Mouse (Mus musculus): ENCODE measurements around the gene Hoxb7. TPM values are rescaled to one million over a fixed set of nuclear protein-coding genes. Genes with fewer than 3 reads are reported as not detected.

Gene Hoxb7
- polyA plus RNA-seq, 1 experiment from 2014 or later: 11.7 TPM

DNA sequence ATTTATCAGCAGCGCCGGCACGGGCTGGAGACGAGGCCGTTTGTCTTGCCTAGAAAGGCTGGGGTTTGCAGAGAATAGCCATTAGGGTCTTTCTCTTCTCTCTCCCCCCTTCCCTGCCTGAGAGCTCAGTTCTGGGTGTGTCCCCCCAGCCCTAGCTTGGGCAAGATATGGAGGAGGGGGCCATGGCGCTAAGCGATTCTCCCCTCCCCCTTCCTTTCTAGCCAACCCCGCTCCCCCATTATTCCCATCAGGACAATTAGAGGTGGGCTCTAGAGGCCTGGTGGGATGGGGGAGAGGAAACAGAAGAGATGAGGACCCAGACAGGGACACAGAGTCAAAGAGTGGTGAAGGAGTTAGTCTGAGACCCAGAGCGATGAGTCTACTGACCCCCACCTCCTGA, 988 bp downstream of the Hoxb7 start:
- Histone ChIP-seq H3K4me2 (ENCODE audit: low read length) (peak overlapping the region; percentile 86), H3K4me3 (ENCODE audit: low read depth, low read length) (peak overlapping the region; percentile 49), H3K27ac (ENCODE audit: low read depth) (peak overlapping the region; percentile 93), H3K27me3 (replicated peaks; ENCODE audit: control insufficient read depth, insufficient read depth, low read length) (peaks cover 54% of the 10 kb centered on the region), H3K9me3 (ENCODE audit: control insufficient read depth, low read length) (no peaks in the 10 kb centered on the region), H3K4me1 (replicated peaks; ENCODE audit: control insufficient read depth, insufficient read depth, low read length) (peaks cover 15% of the 10 kb centered on the region), H3K9ac (ENCODE audit: low read length) (peak overlapping the region; percentile 82), H3K36me3 (ENCODE audit: control insufficient read depth, insufficient read depth, low read length) (no peaks in the 10 kb centered on the region)
- ATAC-seq (replicated peaks; ENCODE audit: low FRiP score, low TSS enrichment, low read depth): no peak
- WGBS: 6% methylated on average over 9 of the region's 9 CpGs
- no peak for DNase-seq (ENCODE audit: low spot score)

DNA sequence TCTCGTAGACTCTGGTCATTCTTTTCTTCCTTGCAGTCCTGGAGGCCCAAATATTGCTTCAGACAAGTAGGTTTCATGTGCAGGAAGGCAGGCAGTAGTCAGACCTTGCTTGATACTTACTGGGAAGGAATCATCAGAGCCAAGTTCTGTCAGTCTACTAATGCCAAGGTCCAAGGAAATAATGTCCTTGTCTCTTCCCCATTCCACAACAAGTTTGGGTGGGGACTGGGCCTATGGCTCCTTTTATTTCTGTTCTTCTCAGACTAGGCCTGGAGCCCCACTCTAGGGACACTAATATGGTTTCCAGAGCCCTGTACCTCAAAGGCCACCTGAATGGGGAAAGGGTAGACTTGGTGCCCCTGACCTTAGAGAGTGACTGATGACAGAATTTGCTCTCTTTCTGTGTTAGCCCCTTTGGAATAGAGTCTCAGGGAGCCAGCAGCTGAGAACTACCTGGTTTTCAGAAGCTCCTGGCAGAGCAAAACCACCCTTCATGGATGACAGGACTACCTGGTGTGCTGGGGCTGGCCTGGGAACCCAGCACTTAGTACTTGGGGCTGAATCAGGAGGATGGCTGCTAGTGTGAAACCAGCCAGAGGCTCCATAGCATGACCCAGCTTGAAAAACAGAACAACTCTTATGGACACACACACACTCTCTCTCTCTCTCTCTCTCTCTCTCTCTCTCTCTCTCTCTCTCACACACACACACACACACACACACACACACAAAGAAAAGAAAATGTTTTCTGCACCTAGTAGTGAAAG, 2.2 kb downstream of the Hoxb7 start:
- no peak for ATAC-seq (replicated peaks; ENCODE audit: low FRiP score, low TSS enrichment, low read depth)
- no peak overlapping the region for H3K27ac ChIP-seq (ENCODE audit: low read depth)
- H3K4me2 ChIP-seq (ENCODE audit: low read length): no peak overlapping the region
- peaks cover 15% of the 10 kb centered on the region for H3K4me1 ChIP-seq (replicated peaks; ENCODE audit: control insufficient read depth, insufficient read depth, low read length)
- H3K27me3 ChIP-seq (replicated peaks; ENCODE audit: control insufficient read depth, insufficient read depth, low read length): peaks cover 64% of the 10 kb centered on the region
- no peak overlapping the region for H3K4me3 ChIP-seq (ENCODE audit: low read depth, low read length)
- WGBS: 50% methylated on average over 1 of the region's 1 CpGs
- no peaks in the 10 kb centered on the region for H3K36me3 ChIP-seq (ENCODE audit: control insufficient read depth, insufficient read depth, low read length)
- H3K9ac ChIP-seq (ENCODE audit: low read length): no peak overlapping the region
- DNase-seq (ENCODE audit: low spot score): no peak
- H3K9me3 ChIP-seq (ENCODE audit: control insufficient read depth, low read length): no peaks in the 10 kb centered on the region

DNA sequence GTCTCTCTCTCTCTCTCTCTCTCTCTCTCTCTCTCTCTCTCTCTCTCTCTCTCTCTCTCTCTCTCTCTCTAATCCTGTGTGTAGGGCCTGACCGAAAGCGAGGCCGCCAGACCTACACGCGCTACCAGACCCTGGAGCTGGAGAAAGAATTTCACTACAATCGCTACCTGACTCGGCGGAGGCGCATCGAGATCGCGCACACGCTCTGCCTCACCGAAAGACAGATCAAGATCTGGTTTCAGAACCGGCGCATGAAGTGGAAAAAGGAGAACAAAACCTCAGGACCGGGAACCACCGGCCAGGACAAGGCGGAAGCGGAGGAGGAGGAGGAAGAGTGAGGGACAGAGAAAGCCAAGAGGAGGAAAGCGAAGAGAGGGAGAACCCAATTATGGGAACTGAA, 2.9 kb downstream of the Hoxb7 start:
- Histone ChIP-seq H3K4me1 (replicated peaks; ENCODE audit: control insufficient read depth, insufficient read depth, low read length) (peaks cover 15% of the 10 kb centered on the region), H3K4me3 (ENCODE audit: low read depth, low read length) (no peak overlapping the region), H3K9ac (ENCODE audit: low read length) (no peak overlapping the region), H3K4me2 (ENCODE audit: low read length) (no peak overlapping the region), H3K9me3 (ENCODE audit: control insufficient read depth, low read length) (no peaks in the 10 kb centered on the region), H3K27me3 (replicated peaks; ENCODE audit: control insufficient read depth, insufficient read depth, low read length) (peaks cover 70% of the 10 kb centered on the region), H3K27ac (ENCODE audit: low read depth) (no peak overlapping the region), H3K36me3 (ENCODE audit: control insufficient read depth, insufficient read depth, low read length) (no peaks in the 10 kb centered on the region)
- 40% methylated on average over 21 of the region's 21 CpGs for WGBS
- ATAC-seq (replicated peaks; ENCODE audit: low FRiP score, low TSS enrichment, low read depth): no peak
- DNase-seq (ENCODE audit: low spot score): no peak

DNA sequence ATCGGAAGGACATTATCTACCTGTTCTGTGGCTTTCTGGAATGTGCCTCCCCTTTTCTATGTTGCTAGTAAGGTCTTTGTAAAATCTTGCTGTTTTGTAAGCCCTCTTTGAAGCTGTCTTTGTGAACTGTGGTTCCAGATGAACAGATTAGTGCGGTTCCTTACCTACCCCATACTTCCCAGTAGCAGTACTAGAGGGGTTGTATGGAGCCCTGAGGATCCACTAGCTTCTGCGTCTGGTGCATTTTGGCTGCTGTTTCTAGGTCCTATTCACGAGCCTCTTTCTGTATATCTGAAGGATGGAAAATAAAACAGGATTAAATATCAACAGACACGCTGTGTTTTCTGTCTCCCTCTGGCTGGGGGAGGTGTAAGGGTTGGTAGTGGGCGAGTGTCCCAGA, 3.4 kb downstream of the Hoxb7 start:
- Histone ChIP-seq H3K27me3 (replicated peaks; ENCODE audit: control insufficient read depth, insufficient read depth, low read length) (peaks cover 71% of the 10 kb centered on the region), H3K9ac (ENCODE audit: low read length) (no peak overlapping the region)
- no peak for ATAC-seq (replicated peaks; ENCODE audit: low FRiP score, low TSS enrichment, low read depth)

DNA sequence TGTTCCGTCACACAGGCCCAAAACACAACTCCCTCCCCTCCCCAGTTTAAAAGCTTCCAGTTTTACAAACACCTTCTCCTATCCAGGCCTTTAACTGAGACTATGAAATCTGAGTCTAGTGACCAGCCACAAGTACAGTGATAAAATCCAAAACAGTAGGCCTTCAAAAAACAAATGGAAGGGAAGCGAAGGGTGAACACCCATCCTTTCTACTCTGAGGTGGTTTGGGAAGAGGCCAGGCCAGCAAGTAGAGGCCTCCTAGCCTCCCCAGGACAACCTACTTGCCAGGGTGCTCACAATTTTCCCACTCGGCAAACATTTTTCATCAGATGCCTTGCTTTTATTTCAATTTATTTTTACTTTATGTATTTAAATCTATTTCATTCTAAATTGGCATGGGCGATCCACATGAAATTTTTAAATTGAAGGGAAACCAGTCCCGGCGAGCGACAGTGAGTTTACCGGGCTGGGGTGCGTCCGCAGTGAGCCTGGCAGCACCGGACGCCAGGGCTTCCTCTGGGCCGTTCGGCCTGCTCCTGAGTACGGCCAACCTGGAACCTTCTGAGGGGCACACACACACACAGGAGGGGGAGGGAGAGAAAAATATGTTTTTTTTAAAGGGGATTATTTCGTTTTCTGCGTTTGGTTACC, 4.4 kb downstream of the Hoxb7 start:
- peaks cover 73% of the 10 kb centered on the region for H3K27me3 ChIP-seq (replicated peaks; ENCODE audit: control insufficient read depth, insufficient read depth, low read length)

More for the DNA sequence above, 3.4 kb downstream of the Hoxb7 start:
- Histone ChIP-seq H3K4me1 (replicated peaks; ENCODE audit: control insufficient read depth, insufficient read depth, low read length) (peaks cover 15% of the 10 kb centered on the region), H3K27ac (ENCODE audit: low read depth) (no peak overlapping the region), H3K36me3 (ENCODE audit: control insufficient read depth, insufficient read depth, low read length) (no peaks in the 10 kb centered on the region), H3K4me2 (ENCODE audit: low read length) (no peak overlapping the region), H3K9me3 (ENCODE audit: control insufficient read depth, low read length) (no peaks in the 10 kb centered on the region), H3K4me3 (ENCODE audit: low read depth, low read length) (no peak overlapping the region)
- WGBS: 39% methylated on average over 6 of the region's 6 CpGs
- DNase-seq (ENCODE audit: low spot score): no peak

DNA sequence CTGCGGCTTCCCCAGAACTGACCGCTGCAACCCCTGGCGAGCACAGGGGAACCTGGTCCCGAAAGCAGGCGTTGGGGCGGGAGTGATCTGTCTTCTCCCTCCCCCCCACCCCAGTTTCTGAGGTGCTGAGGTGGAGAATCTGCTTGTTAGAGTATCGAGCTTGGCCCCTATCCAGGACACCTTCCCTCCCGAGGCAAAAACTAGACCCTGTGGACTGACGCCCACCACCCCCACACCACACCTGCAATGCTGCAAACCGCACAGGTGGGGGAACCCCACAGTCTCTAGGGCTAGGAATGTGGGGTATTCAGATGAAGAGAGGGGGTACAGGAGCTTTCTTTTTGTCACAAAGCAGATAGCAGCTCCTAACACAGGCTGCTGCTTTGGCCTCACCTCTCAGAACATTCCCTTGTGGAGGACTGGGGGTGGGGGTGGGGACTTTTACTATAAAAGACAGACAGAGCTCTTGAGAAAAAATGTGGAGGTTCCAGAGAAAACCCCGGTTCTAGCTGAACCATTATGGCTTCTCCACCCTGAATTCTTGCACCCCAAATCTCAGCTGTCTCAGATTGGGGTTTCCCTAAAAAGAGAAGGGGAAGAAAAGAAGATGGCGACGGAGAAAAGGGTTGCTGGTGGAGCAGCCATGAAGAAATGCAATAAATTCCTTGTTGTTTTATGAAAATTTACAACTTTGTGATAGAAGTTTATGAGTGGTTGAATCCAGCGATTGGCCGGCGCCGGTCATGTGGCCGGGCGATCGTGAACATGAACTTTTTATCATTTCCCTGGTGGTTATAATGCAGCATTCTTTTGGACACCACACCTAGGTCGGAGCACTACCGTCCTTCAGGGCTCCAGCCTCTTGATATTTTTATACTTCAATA, 5.5 kb downstream of the Hoxb7 start, which contains the start of gene Hoxb6:
Gene Hoxb6, plus strand, starts transcription at position 796 of the 884 bp plus-strand sequence.
- no peak for DNase-seq (ENCODE audit: low spot score)
- Histone ChIP-seq H3K9ac (ENCODE audit: low read length) (peak within 1 kb of the TSS; percentile 78), H3K27me3 (replicated peaks; ENCODE audit: control insufficient read depth, insufficient read depth, low read length) (peaks cover 71% of the 10 kb centered on the region)

More for the DNA sequence above, 4.4 kb downstream of the Hoxb7 start:
- H3K27ac ChIP-seq (ENCODE audit: low read depth): peak overlapping the region; percentile 79; the same call in 1 of the 2 replicates
- peak overlapping the region; percentile 20 for H3K9ac ChIP-seq (ENCODE audit: low read length)
- H3K4me2 ChIP-seq (ENCODE audit: low read length): peak overlapping the region; percentile 30
- H3K9me3 ChIP-seq (ENCODE audit: control insufficient read depth, low read length): no peaks in the 10 kb centered on the region
- peaks cover 15% of the 10 kb centered on the region for H3K4me1 ChIP-seq (replicated peaks; ENCODE audit: control insufficient read depth, insufficient read depth, low read length)
- DNase-seq (ENCODE audit: low spot score) (no peak), ATAC-seq (replicated peaks; ENCODE audit: low FRiP score, low TSS enrichment, low read depth) (no peak)
- WGBS: 39% methylated on average over 17 of the region's 17 CpGs
- no peak overlapping the region for H3K4me3 ChIP-seq (ENCODE audit: low read depth, low read length)
- H3K36me3 ChIP-seq (ENCODE audit: control insufficient read depth, insufficient read depth, low read length): no peaks in the 10 kb centered on the region

DNA sequence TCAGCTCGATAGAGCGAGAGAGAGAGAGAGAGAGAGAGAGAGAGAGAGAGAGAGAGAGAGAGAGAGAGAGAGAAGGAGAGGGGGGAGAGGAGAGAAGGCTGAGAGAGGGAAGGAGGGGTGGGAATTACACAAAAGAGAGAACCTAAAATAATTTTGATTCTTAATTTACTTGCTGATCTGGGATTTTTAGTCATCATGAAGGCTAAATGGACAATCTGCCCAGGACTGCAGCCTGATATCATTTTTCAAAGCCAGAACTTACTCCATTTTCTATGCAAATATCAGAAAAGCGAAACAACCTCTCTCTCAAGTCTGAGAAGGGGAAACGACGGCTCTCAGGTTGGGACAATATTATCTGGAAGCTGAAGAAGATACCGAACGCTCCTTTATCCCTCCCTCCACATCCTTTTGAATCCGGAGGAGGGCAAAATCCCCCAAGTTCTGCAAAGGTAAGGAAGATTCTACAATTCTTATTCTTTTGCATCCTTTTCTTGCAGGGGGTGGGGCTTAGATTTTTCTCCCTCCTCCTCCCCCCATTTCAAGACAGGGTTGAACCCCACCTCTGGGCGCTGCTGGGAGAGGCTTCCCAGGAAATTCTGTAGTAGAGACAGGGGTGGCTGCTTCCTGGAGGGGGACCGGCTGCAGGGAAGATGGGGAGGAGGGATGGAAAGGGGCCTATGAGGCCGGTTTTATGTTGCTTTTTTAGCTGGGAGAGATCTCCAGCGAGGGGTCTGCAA, 6.3 kb downstream of the Hoxb7 start:
- Histone ChIP-seq H3K27ac (ENCODE audit: low read depth) (peak overlapping the region; percentile 79), H3K4me3 (ENCODE audit: low read depth, low read length) (peak overlapping the region; percentile 43), H3K4me1 (replicated peaks; ENCODE audit: control insufficient read depth, insufficient read depth, low read length) (peaks cover 17% of the 10 kb centered on the region), H3K27me3 (replicated peaks; ENCODE audit: control insufficient read depth, insufficient read depth, low read length) (peaks cover 65% of the 10 kb centered on the region), H3K36me3 (ENCODE audit: control insufficient read depth, insufficient read depth, low read length) (no peaks in the 10 kb centered on the region), H3K4me2 (ENCODE audit: low read length) (peak overlapping the region; percentile 55), H3K9ac (ENCODE audit: low read length) (peak overlapping the region; percentile 78), H3K9me3 (ENCODE audit: control insufficient read depth, low read length) (no peaks in the 10 kb centered on the region)
- 4% methylated on average over 12 of the region's 12 CpGs for WGBS
- DNase-seq (ENCODE audit: low spot score) (no peak), ATAC-seq (replicated peaks; ENCODE audit: low FRiP score, low TSS enrichment, low read depth) (no peak)

More for the DNA sequence above, 5.5 kb downstream of the Hoxb7 start, which contains the start of gene Hoxb6:
- no peaks in the 10 kb centered on the region for H3K9me3 ChIP-seq (ENCODE audit: control insufficient read depth, low read length)
- peak within 1 kb of the TSS; percentile 55 for H3K4me2 ChIP-seq (ENCODE audit: low read length)
- H3K27ac ChIP-seq (ENCODE audit: low read depth): peak within 1 kb of the TSS; percentile 79
- H3K36me3 ChIP-seq (ENCODE audit: control insufficient read depth, insufficient read depth, low read length): no peaks in the 10 kb centered on the region
- WGBS: 6% methylated on average over 22 of the region's 22 CpGs
- ATAC-seq (replicated peaks; ENCODE audit: low FRiP score, low TSS enrichment, low read depth): peak; percentile 37; the same call in 1 of the 2 replicates
- H3K4me1 ChIP-seq (replicated peaks; ENCODE audit: control insufficient read depth, insufficient read depth, low read length): peaks cover 22% of the 10 kb centered on the region
- H3K4me3 ChIP-seq (ENCODE audit: low read depth, low read length): peak within 1 kb of the TSS; percentile 43
